Mouse (Mus musculus) gastrocnemius, postnatal 25 days (tissue): ENCODE measurements around the gene Csf2ra. TPM values are rescaled to one million over a fixed set of nuclear protein-coding genes. Genes with fewer than 3 reads are reported as not detected.
A peak's percentile ranks its signal among the peaks of the same experiment; 100 is the strongest.
"Not testable (repeated sequence)": the region's sequence is repeated elsewhere in the genome, so short reads cannot be mapped to it uniquely, and the experiment has no call there.

ENCODE experiments used
- DNase-seq: peaks from one replicate; pipeline ENCODE4 v3.0.0; 2022
- total RNA-seq, 2 experiments: library from RNA; stranded (reverse); gene quantifications; 1 replicate in 1 of 2; 2 replicates in 1 of 2; pipeline ENCODE4 v1.2.3; 2021

Gene Csf2ra
- total RNA-seq, 2 experiments from 2014 or later = 1.3 to 2.1 TPM

GRCm38 (mm10) chr19:61224678-61225525 lies 3.3 kb downstream of the Csf2ra start:
- DNase-seq = peak; percentile 9

- DNase-seq = no peak
Observed at GRCm38 (mm10) chr19:61223706-61224328, 4.4 kb downstream of the Csf2ra start.

DNA sequence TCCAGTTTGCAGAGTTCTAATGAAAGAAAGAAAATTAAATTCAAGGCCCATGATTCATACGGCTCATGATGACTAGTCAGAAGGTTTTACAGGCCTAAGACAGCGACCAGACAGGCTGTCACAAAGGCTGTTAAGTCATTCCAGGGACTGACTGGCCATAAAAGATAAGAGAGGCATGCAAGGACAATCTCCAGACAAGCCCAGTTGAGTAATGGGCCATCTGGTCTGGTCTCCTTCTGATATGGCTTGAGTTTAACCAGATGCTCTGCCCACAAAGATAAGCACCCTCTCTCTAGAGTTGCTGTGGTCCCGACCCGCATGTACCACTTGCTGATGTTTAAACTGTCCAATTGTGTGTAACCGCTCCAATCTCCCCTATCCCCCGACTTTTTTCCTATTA lies 20.7 kb downstream of the Csf2ra start:
- not testable (repeated sequence) for DNase-seq

DNA sequence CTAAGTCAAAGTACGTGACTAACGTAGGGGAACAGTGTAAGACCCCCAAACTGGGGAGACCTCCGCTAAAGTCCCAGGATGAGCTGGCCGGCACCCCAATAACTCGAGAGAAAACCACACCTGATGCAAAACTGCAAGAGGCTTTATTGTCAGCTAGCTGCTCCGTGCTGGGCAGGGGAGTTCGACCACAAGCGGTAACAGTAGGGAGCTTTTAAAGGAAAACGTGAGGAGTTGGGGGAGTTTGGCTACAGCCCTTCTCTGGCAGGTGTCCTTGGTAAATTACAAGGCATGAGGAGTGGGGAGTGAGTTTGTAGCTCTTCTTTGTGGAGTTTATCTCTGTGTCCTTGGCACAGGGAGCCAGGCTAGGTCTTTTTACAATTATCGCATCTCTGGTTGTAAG lies 28.4 kb downstream of the Csf2ra start:
- no peak for DNase-seq

DNA sequence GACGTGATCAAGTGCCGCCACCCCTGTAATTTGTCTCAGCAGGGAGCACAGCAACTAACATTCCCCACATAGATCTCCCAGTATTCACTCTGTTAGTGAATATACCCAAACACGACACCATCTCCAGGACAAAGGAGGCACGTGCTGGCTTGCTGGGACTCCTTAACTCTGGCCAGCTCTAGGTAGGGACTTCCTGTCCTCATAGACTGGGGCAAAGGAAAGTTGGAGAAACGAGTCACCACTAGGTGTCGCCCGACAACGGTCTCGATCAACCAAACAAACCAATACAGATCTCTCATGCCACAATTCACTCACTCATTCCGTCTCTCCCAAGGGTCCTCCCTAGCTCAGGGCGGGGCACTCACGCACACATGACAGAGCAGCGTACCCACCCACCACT lies 28.9 kb downstream of the Csf2ra start:
- peak; percentile 73 for DNase-seq

DNA sequence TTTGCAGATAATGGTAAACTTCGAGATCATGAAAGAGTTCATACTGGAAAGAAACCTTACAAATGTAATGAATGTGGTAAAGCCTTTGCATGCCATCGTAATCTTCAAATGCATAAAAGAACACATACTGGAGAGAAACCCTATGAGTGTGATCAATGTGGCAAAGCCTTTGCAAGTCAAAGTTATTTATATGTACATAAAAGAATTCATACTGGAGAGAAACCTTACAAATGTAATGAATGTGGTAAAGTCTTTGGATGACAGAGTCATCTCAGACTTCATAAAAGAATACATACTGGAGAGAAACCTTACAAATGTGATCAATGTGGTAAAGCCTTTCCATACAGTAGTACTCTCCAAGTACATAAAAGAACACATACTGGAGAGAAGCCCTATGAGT lies 44.6 kb downstream of the Csf2ra start, which contains the start of gene Gm6020:
TSS of gene Gm6020 (plus strand) at position 301 of the 400 bp plus-strand sequence.
- DNase-seq = not testable (repeated sequence)

DNA sequence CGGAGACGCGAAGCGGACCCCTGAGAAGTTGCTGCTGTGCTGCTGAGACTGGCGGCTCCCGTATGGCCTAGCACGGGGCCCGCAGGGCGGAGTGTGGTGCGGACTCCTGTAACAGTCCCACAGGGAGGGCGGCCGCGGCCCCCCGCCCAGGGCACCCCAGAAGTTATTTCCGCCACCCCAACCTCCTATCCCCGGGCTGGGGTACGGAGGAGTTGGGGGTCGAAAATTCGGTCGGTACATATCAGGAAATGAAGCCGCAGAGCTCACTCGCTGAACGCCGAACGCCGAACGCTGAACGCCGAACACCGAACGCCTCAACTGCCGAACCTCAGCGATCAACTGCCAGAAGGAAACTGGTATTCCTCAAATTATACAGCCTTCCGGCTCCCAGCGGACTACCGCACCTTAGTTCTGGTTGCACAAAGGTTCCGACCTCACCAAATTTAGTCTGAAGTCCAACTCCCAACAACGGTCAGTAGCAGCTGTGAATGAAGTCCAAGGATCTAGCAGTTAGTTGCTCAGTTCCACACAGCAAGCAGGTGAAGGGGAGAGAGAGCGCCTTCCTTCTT lies 52.4 kb downstream of the Csf2ra start, which contains the start of gene Gm7102:
TSS of gene Gm7102 (minus strand) at position 554 of the 569 bp plus-strand sequence.
- no peak for DNase-seq

Other genes starting within 250 kb of the Csf2ra start
- gene Zfp950, start 87.6 kb downstream of the Csf2ra start, total RNA-seq = 1 to 10 TPM; 7.0 to 8.5 TPM
- gene Gm7102, start 52.1 kb downstream of the Csf2ra start, total RNA-seq = not detected
- not detected for gene Gm6020, start 44.5 kb downstream of the Csf2ra start, total RNA-seq
- gene Gm21060, start 68.6 kb upstream of the Csf2ra start, total RNA-seq = not detected